In genomic region chr8:107468811-107469302, GRCm38 (mm10) we compare ENCODE assay signal across 14 mouse cellular contexts. TPM values are rescaled to one million over a fixed set of nuclear protein-coding genes. Genes with fewer than 3 reads are reported as not detected.
DNase-seq lines count a peak whose midpoint lies in the region; ATAC-seq and TF ChIP-seq lines count a peak whose summit lies in the region.
"Had no signal": no experiment of that assay in that cellular context is flagged by ENCODE, and none has a peak within 500 bp of the region (broad histone marks: within the 10 kb centered on the region; RNA-seq: fewer than 3 reads in every experiment).

No protein-coding gene starts in this region.

- WGBS in midbrain, embryonic 10.5 days = 65% methylated on average over 8 of the region's 8 CpGs
- 69% methylated on average over 8 of the region's 8 CpGs for WGBS in midbrain, postnatal 0 days
- WGBS in embryonic facial prominence, embryonic 13.5 days = 20% methylated on average over 8 of the region's 8 CpGs
- 62% methylated on average over 8 of the region's 8 CpGs for WGBS in hindbrain, postnatal 0 days
- 24% methylated on average over 8 of the region's 8 CpGs for WGBS in stomach, postnatal 0 days

- no peak overlapping the region for H3K9ac ChIP-seq in midbrain, postnatal 0 days (replicated peaks; ENCODE audit: low read length, poor library complexity, severe bottlenecking)
- 0 out of 2 replicates have a peak overlapping the region, but pooled peaks have one; percentile 27 for H3K9ac ChIP-seq in embryonic facial prominence, embryonic 13.5 days
- no peak overlapping the region for H3K9ac ChIP-seq in hindbrain, postnatal 0 days (replicated peaks; ENCODE audit: low read length)
- H3K9ac ChIP-seq in stomach, postnatal 0 days (ENCODE audit: low read length) = no peak overlapping the region
- H3K9ac ChIP-seq: forebrain, embryonic 15.5 days had no signal

- peaks cover 81% of the 10 kb centered on the region for H3K36me3 ChIP-seq in midbrain, embryonic 10.5 days
- peaks cover 24% of the 10 kb centered on the region for H3K36me3 ChIP-seq in midbrain, postnatal 0 days (ENCODE audit: insufficient read depth, low read length)
- 0 out of 2 replicates have a peak, but pooled peaks cover 3% of the 10 kb centered on the region for H3K36me3 ChIP-seq in embryonic facial prominence, embryonic 13.5 days
- no peaks in the 10 kb centered on the region for H3K36me3 ChIP-seq in hindbrain, postnatal 0 days (ENCODE audit: insufficient read depth, low read length)
- no peaks in the 10 kb centered on the region; the same call in 1 of the 2 replicates for H3K36me3 ChIP-seq in stomach, postnatal 0 days (ENCODE audit: control insufficient read depth, insufficient read depth, low read length)

- no peak for TF ChIP-seq EP300 in stomach, postnatal 0 days (optimal IDR thresholded peaks at IDR 0.05)

- no peak overlapping the region for H3K4me2 ChIP-seq in midbrain, postnatal 0 days (ENCODE audit: low read depth, low read length, poor library complexity, severe bottlenecking)
- H3K4me2 ChIP-seq in embryonic facial prominence, embryonic 13.5 days = no peak overlapping the region; the same call in 1 of the 2 replicates
- H3K4me2 ChIP-seq in hindbrain, postnatal 0 days (ENCODE audit: low read depth, low read length) = no peak overlapping the region
- no peak overlapping the region for H3K4me2 ChIP-seq in stomach, postnatal 0 days (replicated peaks; ENCODE audit: low read depth)
- H3K4me2 ChIP-seq: forebrain, embryonic 15.5 days; liver, embryonic 11.5 days had no signal

- H3K27me3 ChIP-seq in midbrain, embryonic 10.5 days (ENCODE audit: low read depth, poor library complexity, severe bottlenecking) = no peaks in the 10 kb centered on the region
- no peaks in the 10 kb centered on the region for H3K27me3 ChIP-seq in midbrain, postnatal 0 days (ENCODE audit: insufficient read depth, low read length)
- no peaks in the 10 kb centered on the region for H3K27me3 ChIP-seq in embryonic facial prominence, embryonic 13.5 days
- H3K27me3 ChIP-seq in hindbrain, postnatal 0 days (ENCODE audit: insufficient read depth, low read length) = no peaks in the 10 kb centered on the region
- H3K27me3 ChIP-seq in stomach, postnatal 0 days (ENCODE audit: control insufficient read depth, insufficient read depth, low read length) = no peaks in the 10 kb centered on the region
- H3K27me3 ChIP-seq: forebrain, embryonic 15.5 days; megakaryocyte, embryonic 14.5 days had no signal

- DNase-seq in midbrain, embryonic 10.5 days (ENCODE audit: low spot score) = no peak
- no peak for DNase-seq in midbrain, postnatal 0 days (ENCODE audit: low spot score)
- peak; percentile 27 for DNase-seq in hindbrain, postnatal 0 days (ENCODE audit: low spot score)
- DNase-seq in stomach, postnatal 0 days (ENCODE audit: low spot score) = no peak
- DNase-seq in thymus, postnatal 36 days = no peak
- DNase-seq in left cerebral cortex, postnatal 25 days (ENCODE audit: low spot score in 2 of 2) = no peak
- DNase-seq: adrenal gland, postnatal 10 days; heart, postnatal 36 days; kidney, adult 9 months; right cerebral cortex, adult 18-20 months had no signal

- H3K27ac ChIP-seq in midbrain, embryonic 10.5 days (replicated peaks) = peak overlapping the region; percentile 59
- no peak overlapping the region for H3K27ac ChIP-seq in midbrain, postnatal 0 days (ENCODE audit: low read depth, low read length)
- H3K27ac ChIP-seq in embryonic facial prominence, embryonic 13.5 days = peak overlapping the region; percentile 96
- H3K27ac ChIP-seq in hindbrain, postnatal 0 days = no peak overlapping the region
- no peak overlapping the region for H3K27ac ChIP-seq in stomach, postnatal 0 days (replicated peaks)
- H3K27ac ChIP-seq: forebrain, embryonic 15.5 days had no signal

- H3K4me1 ChIP-seq in midbrain, embryonic 10.5 days = peaks cover 13% of the 10 kb centered on the region
- no peaks in the 10 kb centered on the region for H3K4me1 ChIP-seq in midbrain, postnatal 0 days (ENCODE audit: insufficient read depth, low read length)
- H3K4me1 ChIP-seq in embryonic facial prominence, embryonic 13.5 days = peaks cover 56% of the 10 kb centered on the region
- H3K4me1 ChIP-seq in hindbrain, postnatal 0 days (ENCODE audit: insufficient read depth, low read length) = no peaks in the 10 kb centered on the region
- no peaks in the 10 kb centered on the region for H3K4me1 ChIP-seq in stomach, postnatal 0 days (replicated peaks; ENCODE audit: control insufficient read depth, insufficient read depth)
- H3K4me1 ChIP-seq: forebrain, embryonic 15.5 days had no signal

- intact Hi-C loops in left cerebral cortex, postnatal 25 days (cut with DNase I) = no loop called here

- H3K9me3 ChIP-seq in midbrain, embryonic 10.5 days (replicated peaks) = no peaks in the 10 kb centered on the region
- no peaks in the 10 kb centered on the region for H3K9me3 ChIP-seq in midbrain, postnatal 0 days (ENCODE audit: low read length)
- H3K9me3 ChIP-seq in embryonic facial prominence, embryonic 13.5 days = no peaks in the 10 kb centered on the region
- no peaks in the 10 kb centered on the region for H3K9me3 ChIP-seq in hindbrain, postnatal 0 days (ENCODE audit: low read length)
- H3K9me3 ChIP-seq in stomach, postnatal 0 days (ENCODE audit: control insufficient read depth, low read length) = no peaks in the 10 kb centered on the region
- H3K9me3 ChIP-seq: forebrain, embryonic 15.5 days; megakaryocyte, embryonic 14.5 days had no signal

- no peak for TF ChIP-seq CTCF in midbrain, postnatal 0 days (IDR thresholded peaks at IDR 0.05)
- no peak for TF ChIP-seq CTCF in hindbrain, postnatal 0 days (IDR thresholded peaks at IDR 0.05; ENCODE audit: low read depth)
- TF ChIP-seq CTCF in stomach, postnatal 0 days (IDR thresholded peaks at IDR 0.05; ENCODE audit: low read depth) = no peak

- no peak overlapping the region for H3K4me3 ChIP-seq in midbrain, embryonic 10.5 days
- H3K4me3 ChIP-seq in midbrain, postnatal 0 days (ENCODE audit: low read depth, low read length) = no peak overlapping the region
- H3K4me3 ChIP-seq in embryonic facial prominence, embryonic 13.5 days = no peak overlapping the region
- H3K4me3 ChIP-seq in hindbrain, postnatal 0 days (ENCODE audit: low read length) = no peak overlapping the region
- H3K4me3 ChIP-seq in stomach, postnatal 0 days (ENCODE audit: low read depth, low read length) = no peak overlapping the region
- H3K4me3 ChIP-seq: forebrain, embryonic 15.5 days; megakaryocyte, embryonic 14.5 days had no signal

- ATAC-seq in midbrain, postnatal 0 days (ENCODE audit: low FRiP score) = no peak
- ATAC-seq in embryonic facial prominence, embryonic 13.5 days (ENCODE audit: insufficient number of reproducible peaks, insufficient read depth, low FRiP score, low TSS enrichment, low read depth) = peak; percentile 73
- no peak for ATAC-seq in hindbrain, postnatal 0 days
- peak; percentile 55; the same call in 1 of the 2 replicates for ATAC-seq in stomach, postnatal 0 days (ENCODE audit: low FRiP score, low TSS enrichment)
- ATAC-seq: forebrain, embryonic 15.5 days had no signal

RNA-seq across cellular contexts. Expression of gene Wwp2, which starts 32.7 kb away (rescaled TPM):
- polyA plus RNA-seq in midbrain, embryonic 10.5 days (2016; fragmentation: Nextera tagmentation; extraction: Ambion mirVana) = 54.4 and 61.8 TPM in 2 replicates
- 41.7 and 44.2 TPM in 2 replicates for total RNA-seq in midbrain, postnatal 0 days (2014; rRNA removed)
- polyA plus RNA-seq in midbrain, postnatal 0 days (2015; fragmentation: Nextera tagmentation; extraction: Ambion mirVana) = 34.7 and 36.2 TPM in 2 replicates
- polyA plus RNA-seq in embryonic facial prominence, embryonic 13.5 days (2015; fragmentation: Nextera tagmentation; extraction: Ambion mirVana) = 158 and 211 TPM in 2 replicates
- 36.2 and 41.9 TPM in 2 replicates for total RNA-seq in hindbrain, postnatal 0 days (2014; rRNA removed)
- polyA plus RNA-seq in hindbrain, postnatal 0 days (2015; fragmentation: Nextera tagmentation; extraction: Ambion mirVana) = 32.7 and 33.0 TPM in 2 replicates
- 25.2 and 26.4 TPM in 2 replicates for polyA plus RNA-seq in stomach, postnatal 0 days (2015; fragmentation: Nextera tagmentation; extraction: Ambion mirVana)
- 10 to 100 TPM; 32.7 to 42.0 TPM for total RNA-seq in left cerebral cortex, postnatal 25 days (2021)

RNA-seq across cellular contexts. Expression of gene Nob1, which starts 44.0 kb away (rescaled TPM):
- 89.7 and 91.4 TPM in 2 replicates for polyA plus RNA-seq in midbrain, embryonic 10.5 days (2016; fragmentation: Nextera tagmentation; extraction: Ambion mirVana)
- 19.5 and 22.0 TPM in 2 replicates for total RNA-seq in midbrain, postnatal 0 days (2014; rRNA removed)
- 47.3 and 52.7 TPM in 2 replicates for polyA plus RNA-seq in midbrain, postnatal 0 days (2015; fragmentation: Nextera tagmentation; extraction: Ambion mirVana)
- 96.8 and 106 TPM in 2 replicates for polyA plus RNA-seq in embryonic facial prominence, embryonic 13.5 days (2015; fragmentation: Nextera tagmentation; extraction: Ambion mirVana)
- total RNA-seq in hindbrain, postnatal 0 days (2014; rRNA removed) = 14.7 and 24.9 TPM in 2 replicates
- polyA plus RNA-seq in hindbrain, postnatal 0 days (2015; fragmentation: Nextera tagmentation; extraction: Ambion mirVana) = 48.9 and 49.5 TPM in 2 replicates
- polyA plus RNA-seq in stomach, postnatal 0 days (2015; fragmentation: Nextera tagmentation; extraction: Ambion mirVana) = 44.5 and 48.8 TPM in 2 replicates
- 10 to 100 TPM; 34.2 to 36.8 TPM for total RNA-seq in left cerebral cortex, postnatal 25 days (2021)

Comparison
In these comparisons a context has a peak if more than half of its experiments do, and no peak if none do; other contexts are left out.
1. H3K27ac ChIP-seq: peak in midbrain, embryonic 10.5 days (single experiment) and embryonic facial prominence, embryonic 13.5 days (single experiment); none in midbrain, postnatal 0 days (single experiment), hindbrain, postnatal 0 days (single experiment) and stomach, postnatal 0 days (single experiment).
2. ATAC-seq: peak in embryonic facial prominence, embryonic 13.5 days (single experiment) and stomach, postnatal 0 days (single experiment); none in midbrain, postnatal 0 days (single experiment) and hindbrain, postnatal 0 days (single experiment).